18 mouse cellular contexts compared by ENCODE assay signal in genomic region chr11:76674199-76674598, GRCm38 (mm10). TPM values are rescaled to one million over a fixed set of nuclear protein-coding genes. Genes with fewer than 3 reads are reported as not detected.
"Had no signal": no experiment of that assay in that cellular context is flagged by ENCODE, and none has a peak within 500 bp of the region (broad histone marks: within the 10 kb centered on the region; RNA-seq: fewer than 3 reads in every experiment).

No protein-coding gene starts in this region.

- H3K4me3 ChIP-seq: kidney, embryonic 15.5 days; liver, embryonic 15.5 days; neural tube, embryonic 13.5 days had no signal

- H3K9me3 ChIP-seq: kidney, embryonic 15.5 days; liver, embryonic 15.5 days; neural tube, embryonic 13.5 days had no signal

- H3K27ac ChIP-seq: kidney, embryonic 15.5 days; liver, embryonic 15.5 days; neural tube, embryonic 13.5 days had no signal

- H3K4me1 ChIP-seq: liver, embryonic 15.5 days had no signal

- H3K36me3 ChIP-seq: kidney, embryonic 15.5 days; liver, embryonic 15.5 days; neural tube, embryonic 13.5 days had no signal

- DNase-seq: kidney, adult 2 months; kidney, postnatal 14 days; layer of hippocampus, adult 9-11 months; layer of hippocampus, postnatal 36 days; lung, adult 2 months; lung, postnatal 36 days; retina, postnatal 1 day; right cerebral cortex, postnatal 4 days; spleen, adult 18-20 months; thymus, adult 18-20 months; thymus, postnatal 25 days had no signal

RNA-seq across cellular contexts. Expression of gene Bhlha9, which starts 1.9 kb away (rescaled TPM):
- total RNA-seq: megakaryocyte progenitor cell, adult 5-6 weeks had no signal
- polyA plus RNA-seq: kidney, adult 2 months; liver, embryonic 15.5 days; lung, adult 2 months; lung, postnatal 0 days; stomach, embryonic 14.5 days; urinary bladder, adult 2 months had no signal

RNA-seq across cellular contexts. Expression of gene Trarg1, which starts 5.4 kb away (rescaled TPM):
- total RNA-seq: megakaryocyte progenitor cell, adult 5-6 weeks had no signal
- polyA plus RNA-seq: liver, embryonic 15.5 days had no signal
